Mouse (Mus musculus) right cerebral cortex, adult 18-20 months (tissue): ENCODE results near the gene Myl10.
"Not testable (repeated sequence)": the region's sequence is repeated elsewhere in the genome, so short reads cannot be mapped to it uniquely, and the experiment has no call there.

Source experiments
- DNase-seq: peaks from one replicate; pipeline ENCODE4 v3.0.0; 2022; ENCODE audit warnings: mixed read lengths

Myl10 gene

DNA sequence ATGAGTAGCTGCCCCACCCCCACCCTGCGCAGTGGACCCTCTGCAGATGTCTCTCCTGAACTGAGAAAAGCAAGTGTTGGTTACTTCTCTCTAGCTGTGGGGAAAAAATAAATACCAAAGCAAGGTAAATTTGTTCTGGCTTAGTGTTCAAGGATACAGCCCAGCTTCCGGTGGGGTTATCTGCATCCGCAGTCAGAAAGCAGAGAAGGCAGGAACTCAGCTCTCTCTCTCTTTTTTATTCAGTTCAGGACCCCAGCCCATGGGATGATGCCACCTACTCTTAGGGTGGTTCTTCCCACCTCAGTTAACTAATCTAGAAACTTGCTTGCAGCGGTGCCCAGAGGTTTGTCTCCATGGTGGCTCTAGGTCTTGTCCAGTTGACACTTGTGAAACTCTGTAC lies at the start of gene Myl10:
Gene Myl10, plus strand, starts transcription at position 363 of the 400 bp plus-strand sequence.
- no peak for DNase-seq

DNA sequence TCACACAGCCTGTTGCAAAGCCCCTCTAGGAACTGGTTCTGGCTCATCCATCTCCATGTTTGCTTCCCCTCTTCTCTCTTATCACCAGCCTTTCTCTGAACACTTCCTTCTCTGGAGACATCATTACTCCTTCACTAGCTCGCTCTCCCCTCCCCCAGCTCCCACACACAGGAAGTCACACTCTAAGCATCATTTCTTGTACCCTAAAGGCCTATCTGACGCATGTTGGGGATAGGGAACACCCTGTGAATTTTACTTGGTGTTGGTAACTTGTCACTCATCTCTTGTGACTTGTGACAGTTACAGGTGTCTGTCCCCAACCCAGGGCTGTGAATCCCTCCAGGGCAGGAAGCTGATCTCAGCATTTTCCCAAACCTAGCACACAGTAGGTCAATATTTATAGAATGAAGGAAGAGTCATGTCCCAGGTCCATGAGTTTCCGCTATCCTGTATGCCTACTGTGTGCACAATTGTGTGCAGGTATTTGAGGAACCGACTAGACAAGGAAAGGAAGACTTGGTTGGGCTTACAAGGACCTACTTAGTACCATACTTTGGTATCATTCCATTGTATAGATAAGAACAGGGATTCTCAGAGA lies 46.1 kb upstream of the Myl10 start:
- no peak for DNase-seq

GRCm38 (mm10) chr5:136649071-136649470 lies 43.9 kb upstream of the Myl10 start:
- DNase-seq: no peak

- DNase-seq: no peak
Measured at GRCm38 (mm10) chr5:136649655-136650054, 43.3 kb upstream of the Myl10 start.

GRCm38 (mm10) chr5:136654481-136654880 lies 38.5 kb upstream of the Myl10 start:
- DNase-seq: no peak

- no peak for DNase-seq
Measured at GRCm38 (mm10) chr5:136656830-136657395, 36.0 kb upstream of the Myl10 start.

- not testable (repeated sequence) for DNase-seq
Measured at GRCm38 (mm10) chr5:136660721-136661120, 32.2 kb upstream of the Myl10 start.

GRCm38 (mm10) chr5:136662281-136662680 lies 30.7 kb upstream of the Myl10 start:
- no peak for DNase-seq

DNA sequence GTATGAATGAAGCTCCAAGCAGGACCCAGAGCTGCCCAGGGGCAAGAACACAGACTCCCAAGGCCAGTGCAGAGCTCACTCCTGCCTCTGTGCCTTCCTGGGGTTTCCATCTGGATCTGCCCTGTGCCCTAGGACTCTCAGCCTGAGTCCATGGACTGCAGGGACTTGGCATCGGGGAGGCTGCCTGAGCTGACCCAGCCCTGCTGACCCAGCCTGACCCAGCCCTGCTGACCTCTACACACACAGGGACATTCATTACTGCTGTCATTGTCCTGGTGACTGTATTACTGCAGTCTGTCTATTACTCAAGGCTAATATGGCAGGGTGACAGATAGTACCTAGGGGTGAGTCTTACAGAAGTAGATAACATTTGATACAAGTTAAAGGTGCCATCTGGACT lies 30.1 kb upstream of the Myl10 start:
- DNase-seq: no peak

DNA sequence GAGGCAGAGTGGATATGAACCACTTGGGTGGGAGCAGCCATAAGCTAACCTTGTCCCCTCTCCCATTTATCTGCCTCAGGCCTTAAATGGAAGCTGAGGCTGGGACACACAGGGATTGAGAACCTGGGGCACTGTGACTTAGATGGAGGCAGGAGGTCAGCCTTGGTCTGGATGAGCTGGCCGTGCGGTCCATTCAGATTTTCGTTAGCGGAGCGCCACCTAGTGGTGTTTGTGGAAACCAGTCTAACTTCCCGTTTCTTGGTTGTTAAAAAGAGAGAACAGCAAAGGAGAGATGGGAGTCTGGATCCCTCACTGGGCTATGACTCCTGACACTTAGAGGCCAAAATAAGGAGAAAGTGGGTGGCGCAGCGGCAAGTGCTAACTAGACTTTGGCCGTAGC lies 28.4 kb upstream of the Myl10 start:
- peak; percentile 47 for DNase-seq

DNA sequence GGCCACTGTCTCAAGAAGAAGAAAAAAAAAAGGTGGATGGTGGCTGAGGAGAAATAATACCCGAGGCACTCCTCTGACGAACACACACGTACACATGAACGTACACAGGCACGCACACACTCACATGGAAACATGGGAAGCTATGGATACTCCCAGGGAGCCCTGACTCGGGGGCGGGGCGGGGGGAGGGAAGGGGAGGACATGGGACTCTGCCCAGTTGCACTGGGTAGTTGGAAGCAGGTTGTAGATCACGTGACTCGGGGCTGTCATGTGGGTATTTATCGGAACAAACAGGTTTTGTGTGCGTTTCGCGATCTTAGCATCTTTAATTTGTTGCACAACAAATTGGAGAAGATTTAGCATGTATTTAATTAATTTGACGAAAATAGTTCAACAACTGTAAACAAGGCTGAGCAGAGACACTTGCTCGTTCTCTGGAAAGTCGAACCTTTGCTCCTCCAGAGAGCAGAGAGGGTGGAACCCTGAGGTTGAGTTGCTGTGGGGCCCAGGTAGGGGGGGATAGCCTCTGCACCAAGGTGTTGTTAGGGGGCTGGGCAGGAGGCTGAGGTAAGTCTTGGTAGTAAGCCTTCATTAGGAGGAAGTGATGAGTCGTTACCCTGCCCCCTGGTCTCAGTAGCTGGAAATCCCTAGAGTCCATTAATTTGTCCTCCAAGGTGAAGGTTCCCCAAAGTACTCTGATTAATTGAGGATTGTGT lies 16.5 kb upstream of the Myl10 start:
- DNase-seq: no peak

DNA sequence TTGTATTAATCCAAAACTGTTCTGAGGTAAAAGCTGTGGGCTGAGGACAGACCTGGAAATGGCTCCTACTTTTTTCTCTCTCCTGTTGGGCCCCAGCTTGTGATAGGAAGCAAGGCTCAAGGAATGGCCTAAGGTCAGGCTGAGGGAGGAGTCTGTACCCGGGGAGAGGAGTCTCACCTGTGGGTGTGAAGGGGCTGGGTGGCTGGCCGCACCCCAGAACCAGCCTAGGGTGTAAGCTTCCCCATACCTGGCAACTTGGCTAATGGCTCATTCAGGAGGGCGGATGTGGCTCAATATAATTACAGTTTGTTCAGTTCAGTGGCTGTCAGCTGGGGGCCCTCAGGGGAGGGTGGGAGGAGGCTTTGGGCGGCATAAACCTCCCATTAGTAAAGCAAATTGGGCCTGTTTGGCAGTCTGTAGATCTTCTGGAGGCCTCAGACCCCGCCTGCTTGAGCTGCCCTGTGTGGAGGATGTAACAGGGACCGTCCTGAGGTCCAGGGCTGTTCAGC lies 14.1 kb upstream of the Myl10 start:
- DNase-seq: no peak

DNA sequence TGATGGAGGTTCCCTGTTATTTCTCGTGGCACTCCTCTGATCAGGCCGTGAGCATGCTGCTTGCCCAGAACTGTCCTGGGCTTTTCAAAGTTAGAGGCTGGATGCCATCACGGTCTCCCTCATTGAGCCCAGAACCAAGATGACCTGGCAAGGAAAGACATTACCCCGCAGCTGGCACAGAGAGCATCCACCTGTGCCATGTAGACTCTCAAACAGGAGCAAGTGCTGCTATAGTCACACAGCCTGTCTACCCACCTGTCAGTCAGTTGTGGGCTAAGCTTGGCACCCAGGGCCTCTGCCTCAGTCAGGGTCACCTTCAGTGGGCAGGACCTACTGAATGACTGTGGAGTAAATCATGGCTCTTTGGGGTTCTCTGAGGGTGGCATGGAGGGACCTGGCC lies 6.6 kb upstream of the Myl10 start:
- DNase-seq: no peak

- DNase-seq: no peak
Measured at GRCm38 (mm10) chr5:136687561-136687960, 5.4 kb upstream of the Myl10 start.

GRCm38 (mm10) chr5:136688841-136689240 lies 4.1 kb upstream of the Myl10 start:
- DNase-seq: no peak

DNA sequence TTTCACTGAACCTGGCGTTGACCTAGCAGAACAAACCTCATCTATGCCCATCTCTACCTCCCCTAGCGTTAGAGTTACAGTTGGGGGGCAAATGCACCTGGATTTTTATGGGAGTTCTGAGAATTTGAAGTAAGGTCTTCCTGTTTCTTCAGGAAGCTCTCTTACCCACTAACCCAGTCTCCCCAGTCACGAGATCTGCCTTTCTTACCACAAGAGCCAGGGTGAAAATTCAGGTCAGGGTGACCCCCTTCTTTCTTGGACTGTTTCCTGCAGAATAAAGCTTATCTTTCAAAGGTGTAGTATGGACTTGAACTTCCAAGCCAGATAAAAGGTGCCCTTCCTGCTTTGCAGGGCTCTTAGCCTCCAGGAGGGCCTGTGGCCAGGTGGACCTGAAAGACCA lies 1.8 kb upstream of the Myl10 start:
- no peak for DNase-seq

DNA sequence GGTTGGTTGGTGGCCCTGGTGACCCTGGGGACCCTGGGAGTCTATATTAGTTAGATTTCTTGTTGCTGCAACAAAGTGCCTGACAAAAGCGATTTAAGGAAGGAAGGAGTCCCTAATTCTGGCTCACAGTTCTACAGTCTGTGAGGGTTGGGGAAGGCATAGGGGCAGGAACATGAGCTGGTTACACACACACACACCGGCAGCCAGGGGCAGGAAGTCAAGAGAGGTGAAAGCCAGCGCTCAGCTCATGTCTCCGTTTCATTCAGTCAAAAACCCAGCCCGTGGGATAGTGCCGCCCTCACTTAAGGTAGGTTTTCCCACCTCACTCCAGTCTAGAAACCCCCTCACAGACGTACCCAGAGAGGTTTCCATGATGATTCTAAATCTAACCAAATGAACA lies 472 bp downstream of the Myl10 start:
- no peak for DNase-seq

GRCm38 (mm10) chr5:136694976-136695375 lies 2.0 kb downstream of the Myl10 start:
- no peak for DNase-seq

- DNase-seq: no peak
Measured at GRCm38 (mm10) chr5:136696516-136696915, 3.6 kb downstream of the Myl10 start.

DNA sequence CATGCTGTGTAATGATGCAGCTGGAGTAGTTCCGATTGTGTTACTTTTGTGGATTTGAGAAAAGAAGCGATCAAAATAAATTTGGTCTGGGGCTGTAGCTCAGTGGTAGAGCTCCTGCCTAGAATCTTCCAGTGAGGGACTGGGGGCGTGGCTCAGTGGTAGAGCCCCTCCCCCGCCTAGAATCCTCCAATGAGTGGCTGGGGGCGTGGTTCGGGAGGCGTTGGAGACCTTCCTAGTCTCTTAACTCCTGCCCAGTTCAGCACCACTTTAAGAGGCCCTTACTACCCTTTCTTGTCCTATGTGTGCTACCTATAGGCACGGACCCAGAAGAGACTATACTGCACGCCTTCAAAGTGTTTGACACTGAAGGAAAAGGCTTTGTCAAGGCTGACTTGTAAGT lies 4.7 kb downstream of the Myl10 start:
- DNase-seq: no peak

- no peak for DNase-seq
Measured at GRCm38 (mm10) chr5:136702159-136702725, 9.3 kb downstream of the Myl10 start.

DNA sequence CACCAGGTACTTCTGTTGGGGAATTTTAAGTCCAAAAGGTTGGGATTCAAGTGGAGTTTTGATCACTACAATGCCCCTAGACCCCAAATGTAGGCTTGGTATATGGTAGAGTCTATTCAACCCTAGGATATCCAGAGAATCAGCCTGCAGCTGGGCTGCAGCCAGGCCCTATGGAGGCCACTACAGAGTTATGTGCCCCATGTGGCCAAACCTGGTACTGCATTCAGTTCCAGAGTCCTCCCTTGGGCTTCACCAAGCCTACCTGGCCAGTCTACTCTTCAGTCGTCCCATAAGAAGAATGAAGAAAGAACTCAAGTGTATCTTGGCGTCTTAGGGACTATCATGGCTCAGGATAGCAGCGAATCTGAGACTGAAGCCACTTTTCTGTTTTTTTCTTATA lies 10.8 kb downstream of the Myl10 start:
- DNase-seq: peak; percentile 56

DNA sequence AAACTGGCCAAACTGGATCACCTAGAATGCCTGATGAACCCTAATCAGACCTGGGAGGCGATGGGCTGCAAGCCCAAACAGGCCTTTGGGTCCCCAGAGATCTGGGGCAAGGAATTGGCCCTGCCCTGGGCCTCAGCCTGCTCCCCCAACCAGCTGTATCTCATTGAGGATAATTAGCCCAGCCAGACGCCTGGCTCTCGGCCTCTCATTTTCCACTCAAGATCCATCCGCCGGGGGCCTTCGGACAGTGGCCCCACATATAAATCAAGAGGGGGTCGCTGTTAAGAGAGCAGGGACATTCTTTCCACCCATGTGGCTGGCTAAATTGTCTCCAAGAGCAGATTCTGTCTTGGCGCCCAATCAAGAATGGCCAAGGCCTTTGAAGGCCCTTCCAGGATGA lies 11.2 kb downstream of the Myl10 start:
- no peak for DNase-seq

- no peak for DNase-seq
Measured at GRCm38 (mm10) chr5:136705532-136705931, 12.6 kb downstream of the Myl10 start.
